Mouse (Mus musculus) thymus, postnatal 14 days (tissue): ENCODE measurements around the gene Galr2.
A peak's percentile ranks its signal among the peaks of the same experiment; 100 is the strongest.

Source experiments
- DNase-seq: peaks from one replicate; pipeline ENCODE4 v3.0.0; 2021

The Galr2 gene

DNA sequence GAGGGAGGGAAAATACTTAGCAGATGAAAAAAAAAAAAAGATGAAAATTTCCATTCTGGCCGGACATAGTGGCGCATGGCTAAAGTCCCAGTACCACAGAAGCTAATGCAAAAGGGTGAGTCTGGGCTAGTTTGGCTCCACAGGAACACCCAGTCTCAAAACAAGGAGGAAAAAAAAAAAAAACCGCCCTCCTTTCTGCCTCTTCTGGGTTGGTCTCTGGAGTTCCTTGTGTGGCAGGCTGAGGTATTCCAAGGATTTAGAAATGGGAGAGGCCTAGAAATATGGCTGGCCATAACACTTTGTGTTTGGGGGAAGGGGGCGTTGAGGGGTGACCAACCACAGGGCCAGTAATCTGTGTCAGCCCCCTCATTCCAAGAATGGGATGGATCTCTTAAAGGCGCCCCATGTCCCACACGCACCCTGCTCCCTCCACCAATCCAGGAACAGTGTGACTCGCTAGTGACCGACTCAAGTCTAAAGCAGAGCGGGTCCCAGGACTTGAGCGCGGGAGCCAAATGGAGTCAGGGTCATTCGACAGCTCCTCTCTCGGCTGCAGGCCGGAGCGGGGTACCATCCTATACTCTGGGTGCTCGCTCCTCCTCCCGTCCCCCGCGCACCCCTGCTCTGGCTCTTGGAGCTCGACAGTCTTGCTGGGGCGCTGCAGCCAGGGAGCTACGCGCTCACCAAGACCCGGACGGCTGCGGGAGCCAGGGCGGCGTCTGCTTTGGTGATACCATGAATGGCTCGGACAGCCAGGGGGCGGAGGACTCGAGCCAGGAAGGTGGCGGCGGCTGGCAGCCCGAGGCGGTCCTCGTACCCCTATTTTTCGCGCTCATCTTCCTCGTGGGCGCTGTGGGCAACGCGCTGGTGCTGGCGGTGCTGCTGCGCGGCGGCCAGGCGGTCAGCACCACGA lies at the start of gene Galr2:
Gene Galr2, plus strand, starts transcription at position 189 of the 913 bp plus-strand sequence.
- no peak for DNase-seq

- no peak for DNase-seq
Measured at GRCm38 (mm10) chr11:116232427-116232826, 48.3 kb upstream of the Galr2 start.

GRCm38 (mm10) chr11:116234901-116235300 lies 45.8 kb upstream of the Galr2 start:
- DNase-seq: no peak

- peak; percentile 82 for DNase-seq
Measured at GRCm38 (mm10) chr11:116237742-116238395, 42.9 kb upstream of the Galr2 start, which contains the start of gene Evpl. TSS of gene Evpl (minus strand) at chr11:116238077.

DNA sequence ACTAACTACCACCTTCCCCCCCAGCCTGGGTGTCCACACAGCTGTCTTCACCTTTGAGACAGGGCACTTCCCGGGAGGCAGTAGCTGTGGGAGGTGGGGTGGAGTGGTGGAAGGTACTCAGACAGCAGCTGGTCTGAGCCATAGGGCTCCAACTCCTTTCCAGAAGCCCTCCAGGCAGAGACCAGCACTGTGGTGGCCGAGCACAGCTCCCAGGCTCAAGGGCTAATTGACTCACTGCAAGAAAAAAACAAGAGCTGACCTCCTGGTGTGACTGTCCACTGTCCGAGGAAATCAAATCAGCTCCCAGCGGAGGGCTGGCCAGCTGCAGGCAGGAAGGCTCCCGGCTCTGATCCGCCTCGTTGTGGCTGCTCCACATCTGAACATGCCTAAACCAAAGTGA lies 40.9 kb upstream of the Galr2 start:
- DNase-seq: no peak

DNA sequence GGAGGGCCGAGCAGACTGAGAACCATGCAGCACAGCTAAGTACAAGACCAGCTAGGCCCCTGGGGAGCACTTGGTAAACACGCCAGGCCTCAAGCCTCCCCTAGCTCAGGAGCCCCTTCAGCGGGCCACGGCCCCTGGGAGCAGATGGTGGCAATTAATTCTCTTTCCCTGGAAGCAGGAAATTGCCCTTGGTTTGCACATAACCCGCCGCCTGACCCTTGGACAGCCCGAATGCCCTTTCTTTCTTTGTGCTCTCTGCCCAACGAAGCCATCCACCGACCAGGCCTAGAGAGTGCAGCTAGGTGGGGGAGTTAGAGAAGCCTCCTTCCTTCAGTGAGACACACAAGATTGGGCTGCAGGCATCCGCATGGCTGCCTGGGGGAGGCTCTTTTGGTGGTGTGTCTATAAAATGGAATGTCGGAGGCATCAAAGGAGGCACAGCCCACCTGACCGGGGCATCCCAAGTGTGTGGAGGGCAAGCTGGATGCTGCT lies 38.9 kb upstream of the Galr2 start:
- no peak for DNase-seq

GRCm38 (mm10) chr11:116244580-116244979 lies 36.2 kb upstream of the Galr2 start:
- no peak for DNase-seq

DNA sequence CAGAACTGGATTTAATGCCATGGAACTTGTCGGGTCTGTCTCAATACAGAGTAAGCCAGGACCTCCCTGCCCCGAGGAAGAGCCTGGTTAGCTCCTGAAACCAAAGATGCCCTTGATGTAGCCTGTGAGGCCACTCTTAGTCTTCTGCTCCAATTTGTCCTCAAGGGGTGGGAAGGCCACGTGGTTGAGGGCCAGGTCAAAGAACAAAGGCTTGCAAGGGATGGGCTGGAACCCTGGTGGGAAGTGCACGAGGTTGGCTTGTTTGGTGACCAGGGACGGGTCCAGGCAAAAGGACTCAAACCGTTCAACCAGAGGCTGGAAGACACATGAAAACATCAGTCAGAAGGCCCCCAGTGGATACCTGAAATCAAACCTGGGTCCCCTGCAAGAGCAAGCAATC lies 35.1 kb upstream of the Galr2 start:
- no peak for DNase-seq

- DNase-seq: no peak
Measured at GRCm38 (mm10) chr11:116247502-116248222, 33.1 kb upstream of the Galr2 start.

GRCm38 (mm10) chr11:116250898-116251297 lies 29.8 kb upstream of the Galr2 start:
- DNase-seq: no peak

DNA sequence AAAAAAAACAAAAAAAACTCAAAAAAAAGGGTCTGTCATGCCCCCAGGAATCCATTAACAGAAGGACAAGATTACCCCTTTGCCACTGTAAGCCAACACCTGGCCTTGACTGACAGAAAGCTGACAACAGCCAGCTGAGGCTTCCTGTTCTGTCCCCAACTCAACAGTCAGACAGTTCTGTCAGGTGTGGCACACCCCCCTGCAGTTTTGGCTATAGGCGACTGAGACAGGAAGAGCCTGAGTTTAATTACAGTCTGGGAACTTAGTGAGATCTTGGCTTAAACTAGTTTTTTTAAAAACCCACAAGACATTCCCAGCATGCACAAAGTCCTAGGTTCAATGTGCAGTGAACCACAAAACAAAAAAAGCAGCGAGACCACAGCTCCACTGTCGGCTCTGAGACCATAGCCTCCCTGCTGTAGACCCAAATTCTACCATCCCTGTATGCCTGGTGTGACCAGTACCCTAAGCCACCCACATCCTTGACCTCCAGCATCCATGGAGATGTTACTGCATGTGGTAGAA lies 27.6 kb upstream of the Galr2 start:
- DNase-seq: peak; percentile 49

GRCm38 (mm10) chr11:116254627-116255026 lies 26.1 kb upstream of the Galr2 start:
- DNase-seq: peak; percentile 14

GRCm38 (mm10) chr11:116255090-116255981 lies 25.4 kb upstream of the Galr2 start:
- no peak for DNase-seq

GRCm38 (mm10) chr11:116255982-116256675 lies 24.6 kb upstream of the Galr2 start:
- no peak for DNase-seq

- DNase-seq: peak; percentile 38
Measured at GRCm38 (mm10) chr11:116259461-116259860, 21.3 kb upstream of the Galr2 start.

- no peak for DNase-seq
Measured at GRCm38 (mm10) chr11:116260259-116260658, 20.5 kb upstream of the Galr2 start.

GRCm38 (mm10) chr11:116265352-116265751 lies 15.4 kb upstream of the Galr2 start:
- DNase-seq: no peak

DNA sequence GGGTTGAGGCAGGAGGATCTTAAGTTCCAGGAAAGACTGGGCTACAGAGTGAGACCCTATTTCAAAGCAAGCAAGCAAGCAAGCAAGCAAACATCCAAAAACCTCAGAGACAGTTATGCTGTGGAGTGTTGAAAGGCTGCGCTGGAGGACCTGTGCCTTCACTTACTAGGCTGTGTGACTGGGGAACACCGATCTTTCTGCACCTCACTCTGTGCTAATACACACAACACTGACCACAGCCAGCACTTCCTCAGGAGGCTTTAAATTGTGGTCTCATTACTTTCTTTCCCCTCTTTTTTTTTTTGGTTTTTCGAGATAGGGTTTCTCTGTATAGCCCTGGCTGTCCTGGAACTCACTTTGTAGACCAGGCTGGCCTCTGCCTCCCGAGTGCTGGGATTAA lies 14.9 kb upstream of the Galr2 start:
- no peak for DNase-seq

- DNase-seq: no peak
Measured at GRCm38 (mm10) chr11:116267637-116268036, 13.1 kb upstream of the Galr2 start.

DNA sequence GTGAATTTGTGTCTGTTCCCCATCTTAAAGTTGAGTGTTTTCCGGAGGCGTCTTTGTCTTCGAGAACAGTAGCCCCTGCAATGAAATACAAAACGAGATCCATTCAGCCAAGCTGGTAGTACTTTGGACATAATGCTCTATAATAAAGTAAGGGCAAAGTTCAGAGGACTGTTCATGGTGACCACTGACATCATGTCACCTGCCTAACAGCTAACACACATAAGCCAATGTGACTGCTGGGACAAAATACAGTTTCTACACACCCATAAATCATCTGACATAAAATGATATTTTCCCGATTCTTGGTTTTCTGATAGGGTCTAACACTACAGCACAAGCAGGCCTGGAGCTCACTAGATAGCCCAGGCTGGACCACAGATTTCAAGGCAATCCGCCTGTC lies 12.4 kb upstream of the Galr2 start:
- DNase-seq: no peak

- no peak for DNase-seq
Measured at GRCm38 (mm10) chr11:116269560-116269959, 11.2 kb upstream of the Galr2 start.
